Mouse (Mus musculus) kidney, postnatal 0 days (tissue): Measurements from ENCODE around the gene Senp2. TPM values are rescaled to one million over a fixed set of nuclear protein-coding genes. Genes with fewer than 3 reads are reported as not detected.

ENCODE experiments used
- ATAC-seq: fragments of 200-750 bp; cut with Nextera tagmentation; replicated peaks from 2 replicates; pipeline ENCODE4 v1.8.0; 2017; ENCODE audit warnings: low read depth, moderate number of reproducible peaks, moderate TSS enrichment, moderate library complexity; ENCODE audit not compliant: low FRiP score
- DNase-seq: peaks from one replicate; pipeline ENCODE4 v3.0.0-alpha.2; 2016; ENCODE audit warnings: low spot score
- H3K27ac ChIP-seq: fragments of 300-500 bp; sonication (generic); 2 replicates; pipeline ENCODE4 v1.5.1; 2014; ENCODE audit warnings: mild to moderate bottlenecking
- H3K27me3 ChIP-seq: fragments of 300-500 bp; sonication (generic); 2 replicates; pipeline ENCODE4 v1.6.1; 2014; ENCODE audit warnings: low read length, mixed read lengths; ENCODE audit not compliant: insufficient read depth
- H3K36me3 ChIP-seq: fragments of 300-500 bp; sonication (generic); 2 replicates; pipeline ENCODE4 v1.6.1; 2014; ENCODE audit warnings: low read length, mixed read lengths; ENCODE audit not compliant: insufficient read depth
- H3K4me1 ChIP-seq: fragments of 300-500 bp; sonication (generic); replicated peaks from 2 replicates; pipeline ENCODE4 v1.6.1; 2014; ENCODE audit warnings: antibody characterized with exemption, low read length, mixed read lengths; ENCODE audit not compliant: insufficient read depth
- H3K4me2 ChIP-seq: fragments of 300-500 bp; sonication (generic); 2 replicates; pipeline ENCODE4 v1.6.1; 2014; ENCODE audit warnings: mild to moderate bottlenecking, low read length, moderate library complexity, mixed read lengths
- H3K4me3 ChIP-seq: fragments of 300-500 bp; sonication (generic); replicated peaks from 2 replicates; pipeline ENCODE4 v1.5.1; 2014; ENCODE audit warnings: low read depth, low read length
- H3K9ac ChIP-seq: fragments of 300-500 bp; sonication (generic); 2 replicates; pipeline ENCODE4 v1.6.1; 2014; ENCODE audit warnings: low read depth, low read length
- H3K9me3 ChIP-seq: fragments of 300-500 bp; sonication (generic); replicated peaks from 2 replicates; pipeline ENCODE4 v1.6.1; 2016; ENCODE audit warnings: low read length, inconsistent platforms, mixed read lengths
- CTCF ChIP-seq: IDR thresholded peaks from 2 replicates; pipeline ENCODE4 v1.5.1; 2016; ENCODE audit warnings: antibody characterized with exemption, low read depth, mild to moderate bottlenecking, moderate library complexity
- whole genome bisulfite sequencing: fragments of 180-500 bp; shearing (Covaris S2); extraction: QIAGEN DNeasy Blood & Tissue Kit; methylation state at CpG from one replicate; pipeline ENCODE4 v1.1.7; 2014; 5-methylcytosine and 5-hydroxymethylcytosine counted together
- polyA plus RNA-seq: library from polyadenylated mRNA; unstranded; fragments of >200 nt; fragmentation: Nextera tagmentation; extraction: Ambion mirVana; gene quantifications from 2 replicates; pipeline ENCODE4 v1.2.1, GENCODE M21; 2015

Senp2 gene
- polyA plus RNA-seq, 1 experiment from 2014 or later, result 22.7 TPM

- no peak for TF ChIP-seq CTCF
- DNase-seq, result no peak
These were observed 66.7 kb downstream of the Senp2 start for GRCm38 (mm10) chr16:22075829-22076619.

DNA sequence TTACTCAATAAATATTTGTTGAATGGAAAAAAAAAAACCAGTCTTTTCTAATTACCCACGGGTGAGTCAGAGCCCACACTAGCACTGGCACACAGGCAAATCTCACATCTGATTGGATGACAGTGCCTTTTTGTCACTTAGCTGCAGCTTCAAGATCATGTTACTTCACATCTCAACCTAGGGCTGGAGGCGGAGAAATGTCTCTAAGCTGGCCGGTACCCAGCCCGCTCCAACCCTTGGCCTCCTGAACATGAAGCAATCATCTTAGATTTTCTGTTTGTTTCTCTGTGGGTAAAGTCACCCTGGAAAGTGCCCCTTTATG lies 67.3 kb downstream of the Senp2 start:
- Histone ChIP-seq H3K4me2 (no peak overlapping the region), H3K9ac (no peak overlapping the region), H3K4me1 (no peaks in the 10 kb centered on the region), H3K4me3 (no peak overlapping the region), H3K9me3 (no peaks in the 10 kb centered on the region), H3K27me3 (no peaks in the 10 kb centered on the region), H3K27ac (no peak overlapping the region), H3K36me3 (peaks cover 66% of the 10 kb centered on the region)
- TF ChIP-seq CTCF, result no peak
- 52% methylated on average over 4 of the region's 4 CpGs for WGBS
- DNase-seq (no peak), ATAC-seq (no peak)

More at GRCm38 (mm10) chr16:22075829-22076619, 66.7 kb downstream of the Senp2 start:
- 41% methylated on average over 5 of the region's 5 CpGs for WGBS
- peaks cover 65% of the 10 kb centered on the region for H3K36me3 ChIP-seq
- H3K9ac ChIP-seq, result no peak overlapping the region
- H3K4me1 ChIP-seq, result no peaks in the 10 kb centered on the region
- no peak overlapping the region for H3K27ac ChIP-seq
- no peaks in the 10 kb centered on the region for H3K9me3 ChIP-seq
- H3K27me3 ChIP-seq, result no peaks in the 10 kb centered on the region
- H3K4me3 ChIP-seq, result no peak overlapping the region
- no peak for ATAC-seq
- H3K4me2 ChIP-seq, result no peak overlapping the region

DNA sequence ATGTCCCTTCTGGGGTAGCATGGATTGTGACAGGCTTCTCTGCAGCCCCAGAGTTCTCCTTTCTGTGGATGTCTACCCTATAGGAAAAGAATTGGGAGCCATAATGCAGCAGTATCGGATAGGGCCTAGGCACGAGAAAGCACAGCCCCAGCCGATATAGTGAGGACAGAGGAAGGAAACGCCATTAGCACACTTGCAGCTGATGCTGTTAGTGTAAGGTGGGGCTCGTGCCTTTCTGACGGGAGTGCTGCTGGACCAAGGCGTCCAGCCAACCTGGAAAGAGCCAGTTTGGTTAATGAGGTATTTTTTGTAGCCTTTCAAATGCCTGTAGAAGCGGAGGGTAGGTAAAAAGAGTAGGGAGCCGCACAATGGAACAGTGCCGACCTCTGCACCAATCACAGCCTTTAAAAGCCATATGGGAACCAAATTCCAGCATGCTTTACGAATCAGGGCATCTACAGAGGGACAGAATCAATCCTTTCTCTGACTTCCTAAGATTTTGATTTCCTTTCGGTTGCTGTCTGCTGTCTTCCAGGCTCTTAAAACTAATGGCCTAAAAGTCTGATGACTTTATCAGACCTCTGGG lies 70.9 kb downstream of the Senp2 start:
- no peak overlapping the region for H3K27ac ChIP-seq
- no peak for TF ChIP-seq CTCF
- DNase-seq (no peak), ATAC-seq (no peak)
- H3K36me3 ChIP-seq, result peaks cover 56% of the 10 kb centered on the region
- no peaks in the 10 kb centered on the region for H3K4me1 ChIP-seq
- no peak overlapping the region for H3K4me2 ChIP-seq
- H3K27me3 ChIP-seq, result no peaks in the 10 kb centered on the region
- no peak overlapping the region for H3K9ac ChIP-seq
- H3K4me3 ChIP-seq, result no peak overlapping the region
- H3K9me3 ChIP-seq, result no peaks in the 10 kb centered on the region
- WGBS, result 85% methylated on average over 12 of the region's 12 CpGs

DNA sequence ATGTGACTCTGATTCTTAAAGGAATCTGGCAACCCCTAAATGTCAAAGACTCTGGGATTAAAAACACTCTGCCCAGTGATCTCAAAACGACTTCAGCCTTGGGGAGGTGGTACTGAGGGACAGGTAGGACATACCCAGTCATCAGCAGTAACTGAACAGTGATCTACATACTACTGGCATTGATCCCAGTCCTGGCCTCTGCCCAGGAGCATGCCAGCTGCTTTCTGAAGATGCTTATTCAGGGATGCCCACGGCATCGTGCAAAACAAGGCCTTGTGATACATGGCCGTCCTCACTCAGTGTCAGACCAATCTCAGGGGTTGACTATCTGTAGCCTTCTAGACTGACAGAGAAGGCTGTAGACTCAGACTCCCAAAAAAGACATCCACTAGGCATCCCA lies 76.1 kb downstream of the Senp2 start:
- no peak overlapping the region for H3K9ac ChIP-seq
- H3K4me3 ChIP-seq, result no peak overlapping the region
- no peak overlapping the region for H3K4me2 ChIP-seq
- WGBS, result 88% methylated on average over 4 of the region's 4 CpGs
- no peaks in the 10 kb centered on the region for H3K9me3 ChIP-seq
- H3K27me3 ChIP-seq, result no peaks in the 10 kb centered on the region
- ATAC-seq (no peak), DNase-seq (no peak)
- no peaks in the 10 kb centered on the region for H3K4me1 ChIP-seq
- no peak overlapping the region for H3K27ac ChIP-seq
- no peak for TF ChIP-seq CTCF
- peaks cover 24% of the 10 kb centered on the region; the same call in 1 of the 2 replicates for H3K36me3 ChIP-seq

- Histone ChIP-seq H3K9me3 (no peaks in the 10 kb centered on the region), H3K9ac (no peak overlapping the region), H3K27me3 (no peaks in the 10 kb centered on the region), H3K4me1 (no peaks in the 10 kb centered on the region), H3K36me3 (no peaks in the 10 kb centered on the region), H3K27ac (no peak overlapping the region), H3K4me3 (no peak overlapping the region), H3K4me2 (no peak overlapping the region)
- 85% methylated on average over 3 of the region's 3 CpGs for WGBS
- ATAC-seq (no peak), DNase-seq (no peak)
- TF ChIP-seq CTCF, result no peak
These were observed 82.0 kb downstream of the Senp2 start for GRCm38 (mm10) chr16:22091255-22091783.

DNA sequence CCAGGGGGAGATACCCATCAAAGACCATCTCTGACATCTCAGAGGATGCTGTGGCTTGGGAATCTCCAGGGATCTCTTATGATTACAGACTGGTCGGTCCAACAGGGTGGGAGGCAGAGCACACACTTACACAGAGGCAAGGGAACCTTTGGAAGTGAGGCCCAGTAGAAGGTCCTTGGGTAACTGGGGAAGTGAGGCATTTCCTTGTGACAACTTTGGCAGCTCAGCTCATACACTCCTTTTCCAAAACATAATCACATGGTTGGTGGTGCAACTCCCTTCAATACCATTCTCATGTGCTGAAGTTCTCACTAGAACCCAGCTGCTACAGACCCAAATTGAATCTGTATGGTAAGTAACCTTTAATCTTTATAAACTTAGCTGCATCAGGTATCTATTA lies 86.5 kb downstream of the Senp2 start:
- Histone ChIP-seq H3K36me3 (no peaks in the 10 kb centered on the region), H3K4me3 (no peak overlapping the region), H3K27me3 (no peaks in the 10 kb centered on the region), H3K9ac (no peak overlapping the region), H3K9me3 (no peaks in the 10 kb centered on the region), H3K4me1 (peaks cover 4% of the 10 kb centered on the region; the same call in 1 of the 2 replicates), H3K27ac (no peak overlapping the region), H3K4me2 (no peak overlapping the region)
- WGBS, result 94% methylated on average over 1 of the region's 1 CpGs
- DNase-seq, result no peak
- no peak for ATAC-seq
- no peak for TF ChIP-seq CTCF
